Mouse (Mus musculus) activated CD4-positive, CD25-positive, alpha-beta regulatory T cell, adult 4 months (primary cell): ENCODE measurements around the gene Fmo1. TPM values are rescaled to one million over a fixed set of nuclear protein-coding genes. Genes with fewer than 3 reads are reported as not detected.

Source experiments
- ATAC-seq: one replicate; pipeline ENCODE4 v1.8.0; 2017
- polyA plus RNA-seq, 2 experiments: library from polyadenylated mRNA; unstranded; fragments of 100-300 nt; shearing (Covaris generic); gene quantifications; one replicate each; pipeline ENCODE4 v1.2.1; 2017

Fmo1 gene
- 1 to 10 TPM in 1 of 2 experiments, under 1 TPM in 1; 0.34 to 3.6 TPM for polyA plus RNA-seq

GRCm38 (mm10) chr1:162866280-162866681 lies at the start of gene Fmo1:
Fmo1 (minus strand) TSS chr1:162866610.
- no peak for ATAC-seq

DNA sequence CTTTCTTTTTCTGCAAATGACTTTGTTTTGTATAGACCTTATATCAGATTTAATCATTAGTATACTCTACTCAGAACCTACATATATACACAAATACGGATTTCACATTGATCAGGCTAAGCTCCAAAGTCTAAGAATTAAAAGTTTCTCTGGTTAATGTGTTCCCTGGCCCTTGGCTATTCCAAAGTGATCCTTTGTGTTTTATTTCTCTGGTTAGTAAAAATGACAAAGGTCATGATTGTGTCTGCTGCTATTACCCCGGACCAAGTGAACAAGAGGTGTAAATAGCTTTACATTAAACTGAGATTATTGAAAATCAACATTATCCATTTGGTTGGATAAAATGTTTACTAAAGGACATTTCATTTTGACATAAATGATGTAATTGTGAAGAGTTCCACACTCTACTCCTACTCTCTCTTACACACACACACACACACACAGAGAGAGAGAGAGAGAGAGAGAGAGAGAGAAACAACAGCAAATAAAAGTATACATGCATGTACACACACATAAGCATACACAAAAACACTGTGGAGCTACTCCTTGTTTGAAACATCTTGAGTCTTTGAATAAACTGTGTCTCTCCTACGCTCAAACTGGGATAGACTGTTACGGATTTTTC lies 48.6 kb upstream of the Fmo1 start:
- no peak for ATAC-seq

DNA sequence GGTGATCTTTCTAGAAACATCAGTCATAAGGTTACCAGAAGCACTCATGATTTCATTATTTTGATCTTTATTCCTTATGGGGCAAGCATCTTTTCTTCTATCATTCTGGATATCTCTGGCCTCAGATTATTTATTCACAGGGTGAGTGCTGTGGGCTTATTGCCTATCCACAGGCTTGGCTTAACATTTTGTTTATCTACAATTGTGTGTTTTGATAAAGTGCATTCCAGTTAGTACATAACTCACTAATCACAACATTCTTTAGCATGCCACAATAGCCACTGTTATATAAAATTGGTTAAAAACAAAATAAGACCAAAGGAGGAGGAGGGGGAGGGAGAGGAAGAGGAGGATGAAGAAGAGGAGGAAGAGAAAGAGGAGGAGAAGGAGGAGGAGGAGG lies 45.7 kb upstream of the Fmo1 start:
- no peak for ATAC-seq

DNA sequence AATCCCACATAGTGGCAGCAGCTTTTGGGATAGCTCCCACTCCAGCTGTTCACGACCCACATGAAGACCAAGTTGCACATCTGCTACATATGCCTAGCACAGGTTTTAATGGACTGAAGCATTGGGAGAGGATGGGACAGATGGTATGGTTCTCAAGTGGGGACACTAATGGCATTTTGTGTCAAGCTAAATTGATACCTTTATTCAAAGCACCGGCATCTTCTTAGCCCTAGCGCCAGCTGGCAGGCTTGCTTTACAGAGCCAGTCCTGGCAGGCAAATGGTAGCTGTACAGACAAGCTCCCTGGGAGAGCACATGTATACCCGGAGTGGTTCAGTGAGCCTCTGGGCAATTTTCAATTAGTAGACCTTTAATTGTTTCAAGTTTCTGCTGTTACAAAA lies 35.5 kb upstream of the Fmo1 start:
- ATAC-seq: no peak

GRCm38 (mm10) chr1:162897838-162898811 lies 31.7 kb upstream of the Fmo1 start, which contains the start of gene Fmo2:
Fmo2 (minus strand) TSS chr1:162898726.
- no peak for ATAC-seq

- ATAC-seq: no peak
Measured at GRCm38 (mm10) chr1:162895900-162896299, 29.5 kb upstream of the Fmo1 start.

DNA sequence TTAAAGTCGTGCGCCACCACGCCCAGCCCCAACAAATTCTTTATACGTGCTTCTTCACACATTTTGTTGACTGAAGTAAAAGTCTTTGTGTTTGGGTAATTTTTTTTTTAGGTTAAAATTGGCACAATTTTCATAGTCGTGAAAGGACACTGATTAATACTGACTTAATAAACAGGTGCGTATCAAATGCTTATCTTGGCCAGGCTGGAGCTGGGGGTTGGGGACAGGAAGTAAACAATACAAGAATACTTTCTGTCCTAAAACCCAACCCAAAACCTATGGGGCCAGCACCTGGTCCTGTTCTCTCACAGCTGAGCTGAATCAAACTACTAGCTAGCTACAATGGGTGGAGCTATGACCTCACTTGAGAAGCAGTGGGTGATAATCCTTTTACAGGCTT lies 26.6 kb upstream of the Fmo1 start:
- no peak for ATAC-seq

DNA sequence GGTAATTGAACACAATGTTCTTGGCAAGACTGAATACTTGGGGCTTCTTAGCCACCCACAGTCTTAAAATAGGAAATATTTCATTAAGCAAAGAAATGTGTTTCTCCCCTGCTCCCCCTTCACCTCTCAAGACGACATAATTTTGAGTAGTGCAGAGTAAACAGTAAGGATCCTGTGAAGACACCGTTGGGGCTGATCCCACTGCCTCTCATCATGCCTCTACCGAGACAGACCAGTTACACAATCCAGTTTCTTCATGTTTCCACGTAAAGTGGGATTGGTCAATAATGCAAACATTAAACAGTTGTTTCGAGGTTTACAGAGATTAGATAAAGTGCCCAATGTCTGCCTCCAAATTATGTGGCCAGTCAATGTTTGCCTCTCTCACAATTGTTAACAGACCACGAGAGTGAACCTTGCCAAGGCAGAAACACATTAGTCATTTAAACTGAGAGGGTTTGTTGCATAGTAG lies 25.6 kb upstream of the Fmo1 start:
- ATAC-seq: no peak

DNA sequence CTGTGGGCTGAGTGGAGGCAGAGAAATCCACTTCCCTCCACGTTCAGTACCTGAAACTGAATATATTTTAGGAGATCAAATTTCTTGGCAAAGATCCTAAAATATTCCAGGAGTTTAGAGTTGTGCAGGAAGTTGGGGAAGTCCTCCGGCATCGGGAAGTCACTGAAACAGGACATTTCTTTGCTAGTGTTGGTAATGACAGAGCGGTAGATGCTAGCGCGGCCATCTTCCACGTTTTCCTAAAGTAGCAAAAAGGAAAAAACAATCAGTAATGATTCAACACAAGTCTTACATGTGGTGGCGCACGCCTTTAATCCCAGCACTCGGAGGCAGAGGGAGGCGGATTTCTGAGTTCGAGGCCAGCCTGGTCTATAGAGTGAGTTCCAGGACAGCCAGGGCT lies 22.2 kb upstream of the Fmo1 start:
- no peak for ATAC-seq

GRCm38 (mm10) chr1:162887644-162888043 lies 21.2 kb upstream of the Fmo1 start:
- no peak for ATAC-seq

DNA sequence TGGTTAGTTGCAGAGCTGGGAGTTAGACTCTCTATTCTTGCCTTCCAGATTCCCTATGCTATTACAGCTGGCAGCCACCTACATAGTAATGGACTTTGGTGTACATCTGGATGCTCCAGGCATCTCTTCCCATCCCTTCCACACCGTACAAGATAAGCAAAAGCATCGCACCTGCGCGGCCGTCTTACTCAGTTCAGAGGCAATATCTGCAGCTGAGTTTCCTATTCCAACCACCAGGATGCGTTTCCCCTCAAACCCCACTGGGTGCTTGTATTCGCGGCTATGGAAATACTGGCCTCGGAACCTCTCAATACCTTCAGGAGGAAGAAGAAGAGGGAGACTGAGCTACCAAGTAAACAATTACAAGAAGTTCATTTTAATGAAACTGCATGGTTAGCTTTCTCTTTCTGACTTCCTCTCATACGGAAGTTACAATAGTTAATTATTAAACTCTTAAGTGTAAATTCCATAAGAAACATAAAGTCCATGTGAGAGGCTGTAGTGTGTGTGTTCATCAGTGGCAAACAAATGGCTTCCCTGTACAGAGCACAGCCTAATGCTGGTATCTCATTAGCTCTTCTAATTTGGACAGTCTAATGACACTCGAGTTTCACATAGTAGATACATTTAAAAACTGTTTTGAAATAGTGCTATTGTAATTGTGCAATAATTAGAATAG lies 19.9 kb upstream of the Fmo1 start:
- ATAC-seq: no peak

- no peak for ATAC-seq
Measured at GRCm38 (mm10) chr1:162882681-162883080, 16.3 kb upstream of the Fmo1 start.

DNA sequence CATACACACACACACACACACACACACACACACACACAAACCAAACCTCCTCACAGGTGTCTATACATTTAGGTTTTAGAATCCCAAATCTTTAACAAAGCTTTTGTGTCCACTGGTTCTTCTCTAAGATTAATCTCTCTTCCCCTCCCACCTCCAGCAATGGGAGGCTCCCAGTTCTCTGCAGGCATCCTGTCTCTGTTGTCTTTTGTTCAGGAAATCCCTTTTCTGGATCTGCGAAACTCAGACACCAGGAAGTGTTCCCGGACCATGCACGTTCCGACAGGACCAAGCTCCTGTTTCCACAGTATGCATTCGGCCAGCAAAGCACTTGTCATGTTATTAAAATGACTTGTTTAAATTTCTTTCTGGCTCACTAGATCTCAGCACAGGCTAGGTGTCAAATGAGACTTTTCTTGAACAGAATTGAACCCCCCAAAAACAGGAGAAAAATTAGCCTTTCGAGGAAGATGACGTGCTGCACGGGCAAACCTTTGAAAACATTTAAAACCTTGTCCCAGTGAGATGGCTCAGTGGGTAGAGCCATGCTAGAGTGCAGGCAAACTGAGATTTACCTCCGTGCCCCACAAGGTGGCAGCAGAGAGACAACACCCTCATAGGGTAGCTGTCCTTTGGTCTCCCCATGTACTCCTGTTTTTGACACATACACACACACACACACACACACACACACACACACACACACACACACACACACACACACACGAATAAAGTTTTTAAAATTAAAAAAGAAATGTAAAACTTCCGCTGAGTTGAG lies 13.4 kb upstream of the Fmo1 start:
- peak; percentile 40 for ATAC-seq

DNA sequence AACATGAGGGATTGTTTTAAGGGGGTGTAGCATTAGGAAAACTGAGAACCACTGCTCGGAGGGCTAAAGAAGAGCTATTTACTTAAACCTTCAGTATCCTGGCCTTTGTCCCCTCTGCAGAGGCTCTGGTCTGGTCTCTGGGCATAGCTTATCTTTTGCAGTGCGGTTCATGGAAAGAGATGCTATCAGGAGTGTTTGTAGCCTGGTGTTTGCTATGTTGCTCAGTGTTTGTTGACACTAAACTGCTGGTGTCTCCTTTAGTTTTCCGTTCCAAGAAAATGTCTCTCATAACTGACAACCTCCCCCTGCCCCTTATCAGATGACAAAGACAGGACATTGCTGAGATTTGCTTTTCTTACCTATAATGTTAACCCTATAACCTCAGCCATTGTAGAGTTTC lies 8.7 kb upstream of the Fmo1 start:
- ATAC-seq: no peak

DNA sequence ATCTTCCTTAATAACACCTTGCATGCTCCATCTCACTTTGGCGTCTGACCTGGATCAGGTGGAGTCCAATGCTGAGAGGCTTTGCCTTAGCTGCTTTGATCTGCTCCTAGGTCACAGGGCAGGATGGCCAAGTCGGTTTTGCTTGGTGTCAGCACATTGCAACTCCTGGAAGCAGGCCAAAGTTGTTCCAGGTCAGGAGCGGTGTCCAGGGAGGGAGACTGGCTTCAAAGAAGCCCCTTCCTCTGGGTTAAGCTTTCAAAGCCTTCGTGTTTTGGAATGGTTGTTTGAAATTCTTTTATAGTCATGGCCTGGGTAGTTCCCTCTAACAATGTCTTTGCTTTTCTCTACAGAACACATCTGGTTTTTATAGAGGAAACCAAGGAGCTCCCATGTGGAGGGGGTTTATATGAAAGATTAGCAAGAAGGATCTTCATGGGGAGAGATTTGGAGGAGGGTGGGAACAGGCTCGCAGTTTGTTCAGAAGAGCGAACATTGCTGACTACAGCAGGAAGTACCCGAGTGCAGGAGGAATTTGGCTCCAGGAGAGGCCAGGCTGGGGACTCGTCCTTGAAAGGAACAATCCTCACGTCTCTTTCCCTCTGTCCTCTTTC lies 5.4 kb upstream of the Fmo1 start:
- no peak for ATAC-seq

- ATAC-seq: no peak
Measured at GRCm38 (mm10) chr1:162870978-162871377, 4.6 kb upstream of the Fmo1 start.

DNA sequence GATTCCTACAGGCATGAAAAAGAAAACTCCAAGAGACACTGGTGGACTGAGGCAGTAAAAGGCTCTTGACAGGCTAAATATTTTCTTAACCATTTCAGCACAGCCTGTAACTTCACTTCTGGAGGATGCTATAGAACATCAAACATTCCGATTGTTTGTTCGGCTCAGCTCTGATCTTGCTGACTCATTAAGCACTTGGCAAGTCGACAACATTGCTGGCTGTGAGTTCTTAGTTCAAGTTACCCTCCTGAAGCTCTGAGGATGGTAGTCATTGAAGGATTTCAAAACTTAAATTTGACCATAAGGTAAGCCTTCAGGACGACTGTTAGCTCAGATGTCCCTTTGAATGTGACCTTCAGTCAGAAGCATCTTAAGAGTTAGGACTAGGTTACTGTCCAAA lies 986 bp upstream of the Fmo1 start:
- ATAC-seq: no peak

DNA sequence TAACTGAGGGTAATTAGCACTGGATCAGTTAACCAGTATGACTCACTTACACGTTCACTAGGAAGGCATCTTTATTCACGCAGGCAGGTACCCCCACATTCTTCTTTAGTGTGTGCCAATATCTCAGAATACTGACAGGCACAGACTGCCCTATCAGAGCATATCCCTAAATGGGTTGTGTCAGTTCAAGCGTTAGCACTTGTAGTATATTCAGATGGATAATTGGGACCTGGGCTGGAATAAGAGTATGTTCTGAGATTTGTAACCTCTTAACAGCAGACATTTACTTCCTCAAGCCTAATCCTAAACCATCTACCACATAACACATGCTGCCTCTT lies 948 bp downstream of the Fmo1 start:
- ATAC-seq: no peak

GRCm38 (mm10) chr1:162864816-162865492 lies 1.5 kb downstream of the Fmo1 start:
- ATAC-seq: no peak

GRCm38 (mm10) chr1:162864279-162864678 lies 2.1 kb downstream of the Fmo1 start:
- ATAC-seq: no peak

GRCm38 (mm10) chr1:162863579-162863978 lies 2.8 kb downstream of the Fmo1 start:
- no peak for ATAC-seq
